Mouse (Mus musculus): Measurements from ENCODE around the gene Fam110a.
A peak's percentile ranks its signal among the peaks of the same experiment; 100 is the strongest.

- TF ChIP-seq POLR2A (IDR thresholded peaks at IDR 0.05; ENCODE audit: low read depth, low read length) (no peak), CTCF (IDR thresholded peaks at IDR 0.05; ENCODE audit: extremely low read depth, insufficient read depth, insufficient read length, insufficient replicate concordance) (peak; percentile 42; the same call in 1 of the 2 replicates)
Measured at GRCm38 (mm10) chr2:151941269-151941668, 38.8 kb downstream of the Fam110a start.
